Comparison of ENCODE assay signal across 24 mouse cellular contexts in genomic region chr3:56280330-56280957, GRCm38 (mm10).
DNase-seq lines count a peak whose midpoint lies in the region; ATAC-seq lines count a peak whose summit lies in the region.
"Had no signal": no experiment of that assay in that cellular context is flagged by ENCODE, and none has a peak within 500 bp of the region (broad histone marks: within the 10 kb centered on the region; RNA-seq: fewer than 3 reads in every experiment).

No protein-coding gene starts in this region.

- no peaks in the 10 kb centered on the region for H3K9me3 ChIP-seq in forebrain, embryonic 10.5 days
- H3K9me3 ChIP-seq: forebrain, embryonic 12.5 days; heart, embryonic 13.5 days; hindbrain, embryonic 13.5 days; liver, embryonic 15.5 days had no signal

- ATAC-seq in megakaryocyte, adult 5-6 weeks (ENCODE audit: poor library complexity, severe bottlenecking): peak; percentile 78

- H3K36me3 ChIP-seq in forebrain, embryonic 10.5 days (replicated peaks): no peaks in the 10 kb centered on the region
- H3K36me3 ChIP-seq: forebrain, embryonic 12.5 days; heart, embryonic 13.5 days; hindbrain, embryonic 13.5 days; liver, embryonic 15.5 days had no signal

- H3K4me3 ChIP-seq in forebrain, embryonic 10.5 days: no peak overlapping the region
- H3K4me3 ChIP-seq: forebrain, embryonic 12.5 days; heart, adult 2 months; heart, embryonic 13.5 days; hindbrain, embryonic 13.5 days; left cerebral cortex, adult 2 months; liver, embryonic 15.5 days had no signal

- 93% methylated on average over 6 of the region's 6 CpGs for WGBS in forebrain, embryonic 10.5 days

- no peaks in the 10 kb centered on the region for H3K27me3 ChIP-seq in forebrain, embryonic 10.5 days (ENCODE audit: poor library complexity, severe bottlenecking)
- H3K27me3 ChIP-seq: forebrain, embryonic 12.5 days; heart, embryonic 13.5 days; hindbrain, embryonic 13.5 days; liver, embryonic 15.5 days had no signal

- no peaks in the 10 kb centered on the region for H3K4me1 ChIP-seq in forebrain, embryonic 10.5 days
- H3K4me1 ChIP-seq: forebrain, embryonic 12.5 days; heart, embryonic 13.5 days; hindbrain, embryonic 13.5 days; liver, embryonic 15.5 days had no signal

- H3K27ac ChIP-seq in forebrain, embryonic 10.5 days: no peak overlapping the region
- H3K27ac ChIP-seq: forebrain, embryonic 12.5 days; heart, adult 2 months; heart, embryonic 13.5 days; hindbrain, embryonic 13.5 days; left cerebral cortex, adult 2 months; liver, embryonic 15.5 days had no signal

- DNase-seq in lung, postnatal 25 days (ENCODE audit: low spot score): peak; percentile 12
- no peak for DNase-seq in lung, postnatal 10 days
- peak; percentile 90 for DNase-seq in 416B (ENCODE audit: low read depth)
- DNase-seq in c-Kit-positive CD71-negative TER-119-negative erythroid progenitor cells, embryonic 14.5 days (ENCODE audit: low read depth): peak; percentile 30
- DNase-seq in heart, adult 11 months: no peak
- DNase-seq in forebrain, embryonic 10.5 days (ENCODE audit: extremely low spot score, low spot score): no peak
- no peak for DNase-seq in gastrocnemius, adult 18-20 months (ENCODE audit: low spot score)
- DNase-seq: adrenal gland, adult 8-10 months; cerebellum, adult 18-20 months; cerebellum, postnatal 25 days; embryo, embryonic 11 days; heart, adult 2 months; kidney, adult 11 months; kidney, postnatal 4 days; layer of hippocampus, adult 9-11 months; left cerebral cortex, postnatal 4 days; liver; thymus, adult 18-20 months had no signal

Comparison
In these comparisons a context has a peak if more than half of its experiments do, and no peak if none do; other contexts are left out.
1. DNase-seq: peak in lung, postnatal 25 days (single experiment), 416B (single experiment) and c-Kit-positive CD71-negative TER-119-negative erythroid progenitor cells, embryonic 14.5 days (single experiment); none in lung, postnatal 10 days (single experiment), heart, adult 11 months (single experiment), forebrain, embryonic 10.5 days (single experiment) and gastrocnemius, adult 18-20 months (single experiment).